Mouse (Mus musculus) CH12.LX (cell line): ENCODE results near the gene Il17re. TPM values are rescaled to one million over a fixed set of nuclear protein-coding genes. Genes with fewer than 3 reads are reported as not detected.

ENCODE experiments used
- DNase-seq: peaks from one replicate; pipeline ENCODE4 v3.0.0-alpha.2; 2013; ENCODE audit errors: extremely low read depth
- H3K27ac ChIP-seq: 2 replicates; pipeline ENCODE4 v1.5.1; 2012; ENCODE audit warnings: low read depth, mild to moderate bottlenecking, control low read depth, moderate library complexity; ENCODE audit not compliant: insufficient read depth
- H3K27me3 ChIP-seq: replicated peaks from 2 replicates; pipeline ENCODE3; 2012; ENCODE audit warnings: inconsistent platforms
- H3K36me3 ChIP-seq, 2 experiments: replicated peaks in 1 of 2; 2 replicates each; pipeline versions ENCODE3 to v1.6.1; 2012; ENCODE audit warnings: inconsistent platforms in 1 of 2, low read length in 1 of 2, mild to moderate bottlenecking in 1 of 2, mixed read lengths in 1 of 2, moderate library complexity in 1 of 2; ENCODE audit not compliant: control insufficient read depth in 1 of 2, insufficient read depth in 1 of 2
- H3K4me1 ChIP-seq, 2 experiments: 2 replicates each; pipeline ENCODE4 v1.6.1; 2012; ENCODE audit warnings: inconsistent platforms in 1 of 2, moderate library complexity in 1 of 2; ENCODE audit not compliant: insufficient read depth in 2 of 2, control insufficient read depth in 1 of 2
- H3K4me2 ChIP-seq: 2 replicates; pipeline ENCODE4 v1.6.1; 2012; ENCODE audit warnings: low read depth, mild to moderate bottlenecking, control low read depth; ENCODE audit not compliant: poor library complexity, insufficient read depth, severe bottlenecking
- H3K4me3 ChIP-seq, 3 experiments: fragments of 150-350 bp in 1 of 3; sonication (generic) in 1 of 3; replicated peaks in 1 of 3; 2 replicates each; pipeline versions ENCODE3 to v1.5.1; 2011 to 2012; ENCODE audit warnings: low read depth in 2 of 3, low read length in 2 of 3, mild to moderate bottlenecking in 2 of 3, moderate library complexity in 2 of 3, control low read depth in 1 of 3, improper control_type of control experiment in 1 of 3, inconsistent platforms in 1 of 3, mixed read lengths in 1 of 3; ENCODE audit not compliant: poor library complexity in 1 of 3
- H3K79me2 ChIP-seq: replicated peaks from 2 replicates; pipeline ENCODE4 v1.6.1; 2012; ENCODE audit warnings: mild to moderate bottlenecking, moderate library complexity; ENCODE audit not compliant: control insufficient read depth, poor library complexity, insufficient read depth, severe bottlenecking; ENCODE audit errors: extremely low read depth
- H3K9ac ChIP-seq: 2 replicates; pipeline ENCODE4 v1.6.1; 2012; ENCODE audit warnings: low read depth, mild to moderate bottlenecking, control low read depth, moderate library complexity; ENCODE audit not compliant: insufficient read depth
- H3K9me3 ChIP-seq: replicated peaks from 2 replicates; pipeline ENCODE3; 2012; ENCODE audit warnings: low read length, inconsistent platforms, mixed read lengths
- BHLHE40 ChIP-seq: IDR thresholded peaks from 2 replicates; pipeline ENCODE4 v1.6.1; 2011; ENCODE audit warnings: mild to moderate bottlenecking, low read depth, low read length, improper control_type of control experiment
- CHD1 ChIP-seq: IDR thresholded peaks from 2 replicates; pipeline ENCODE4 v1.6.1; 2012; ENCODE audit warnings: low read depth, low read length, improper control_type of control experiment, inconsistent platforms
- E2F4 ChIP-seq: IDR thresholded peaks from 2 replicates; pipeline ENCODE4 v1.6.1; 2011; ENCODE audit warnings: low read depth, low read length, improper control_type of control experiment; ENCODE audit not compliant: insufficient replicate concordance
- EP300 ChIP-seq: IDR thresholded peaks from 2 replicates; pipeline ENCODE4 v1.6.1; 2011; ENCODE audit warnings: low read length, improper control_type of control experiment
- IRF4 ChIP-seq: IDR thresholded peaks from 2 replicates; pipeline ENCODE4 v1.6.1; 2014; ENCODE audit warnings: low read depth, mild to moderate bottlenecking, inconsistent platforms, low read length, improper control_type of control experiment
- JUN ChIP-seq: IDR thresholded peaks from 2 replicates; pipeline ENCODE4 v1.6.1; 2011; ENCODE audit warnings: low read depth, mild to moderate bottlenecking, low read length, improper control_type of control experiment, moderate library complexity; ENCODE audit not compliant: insufficient read depth
- JUND ChIP-seq: conservative IDR thresholded peaks from 2 replicates; pipeline ENCODE4 v1.6.1; 2011; ENCODE audit warnings: low read depth, low read length, improper control_type of control experiment
- MAFK ChIP-seq: IDR thresholded peaks from 2 replicates; pipeline ENCODE4 v1.6.1; 2011; ENCODE audit warnings: low read length, improper control_type of control experiment; ENCODE audit not compliant: insufficient replicate concordance
- MAZ ChIP-seq: IDR thresholded peaks from 2 replicates; pipeline ENCODE4 v1.6.1; 2012; ENCODE audit warnings: low read depth, mild to moderate bottlenecking, inconsistent platforms, low read length, improper control_type of control experiment, moderate library complexity
- MEF2A ChIP-seq: IDR thresholded peaks from 2 replicates; pipeline ENCODE4 v1.6.1; 2014; ENCODE audit warnings: low read depth, mild to moderate bottlenecking, inconsistent platforms, low read length, improper control_type of control experiment, borderline replicate concordance
- MYC ChIP-seq: IDR thresholded peaks from 2 replicates; pipeline ENCODE4 v1.6.1; 2011; ENCODE audit warnings: low read depth, mild to moderate bottlenecking, improper control_type of control experiment, low read length
- NELFE ChIP-seq: IDR thresholded peaks from 2 replicates; pipeline ENCODE4 v1.6.1; 2011; ENCODE audit warnings: low read depth, low read length, improper control_type of control experiment
- NRF1 ChIP-seq: IDR thresholded peaks from 2 replicates; pipeline ENCODE4 v1.6.1; 2014; ENCODE audit warnings: low read depth, mild to moderate bottlenecking, inconsistent platforms, low read length, improper control_type of control experiment, moderate library complexity
- PAX5 ChIP-seq: IDR thresholded peaks from 2 replicates; pipeline ENCODE4 v1.6.1; 2012; ENCODE audit warnings: low read length, inconsistent platforms, mixed read lengths
- RAD21 ChIP-seq: IDR thresholded peaks from 2 replicates; pipeline ENCODE4 v1.6.1; 2011; ENCODE audit warnings: low read depth, mild to moderate bottlenecking, low read length, improper control_type of control experiment, moderate library complexity
- SMC3 ChIP-seq: IDR thresholded peaks from 2 replicates; pipeline ENCODE4 v1.6.1; 2011; ENCODE audit warnings: low read depth, low read length, improper control_type of control experiment
- UBTF ChIP-seq: IDR thresholded peaks from 2 replicates; pipeline ENCODE4 v1.6.1; 2012; ENCODE audit warnings: low read depth, mild to moderate bottlenecking, inconsistent platforms, low read length, improper control_type of control experiment, moderate library complexity
- USF1 ChIP-seq: IDR thresholded peaks from 2 replicates; pipeline ENCODE4 v1.6.1; 2014; ENCODE audit warnings: low read depth, mild to moderate bottlenecking, inconsistent platforms, low read length, improper control_type of control experiment
- ZC3H11A ChIP-seq: IDR thresholded peaks from 2 replicates; pipeline ENCODE4 v1.6.1; 2012; ENCODE audit warnings: low read depth, mild to moderate bottlenecking, inconsistent platforms, low read length, improper control_type of control experiment
- ZKSCAN1 ChIP-seq: IDR thresholded peaks from 2 replicates; pipeline ENCODE4 v1.6.1; 2012; ENCODE audit warnings: low read depth, inconsistent platforms, low read length, improper control_type of control experiment, borderline replicate concordance
- ZMIZ1 ChIP-seq: IDR thresholded peaks from 2 replicates; pipeline ENCODE4 v1.6.1; 2012; ENCODE audit warnings: low read depth, mild to moderate bottlenecking, inconsistent platforms, low read length, improper control_type of control experiment
- dilution Hi-C: fragments of 300-500 bp; cut with MboI; formaldehyde crosslinking; loops from 2 replicates; pipeline ENCODE4 v1.14.3; 2020; ENCODE audit warnings: low sequenced_read_pairs; ENCODE audit not compliant: extremely low pct_unique_long_range_greater_than_20kb, extremely low pct_ligation_motif_present
- in situ Hi-C: fragments of 300-500 bp; cut with MboI; formaldehyde crosslinking; loops from 3 replicates; pipeline ENCODE4 v1.14.3; 2019; ENCODE audit warnings: low sequenced_read_pairs, low pct_ligation_motif_present, low pct_unique_long_range_greater_than_20kb, mixed read lengths
- polyA plus RNA-seq: library from polyadenylated mRNA; unstranded; fragments of >175 nt; gene quantifications from 2 replicates; pipeline ENCODE4 v1.2.1, GENCODE M21; 2012; ENCODE audit warnings: low read depth; ENCODE audit not compliant: insufficient read length
- total RNA-seq, 2 experiments: library from RNA; depleted of rRNA; stranded (reverse); fragments of 300-350 nt in 1 of 2; fragments of >200 nt in 1 of 2; gene quantifications; 2 replicates each; pipeline ENCODE4 v1.2.3; 2012 to 2014

Il17re gene
- total and polyA plus RNA-seq, 3 experiments: 0.13 TPM; not detected in 1

DNA sequence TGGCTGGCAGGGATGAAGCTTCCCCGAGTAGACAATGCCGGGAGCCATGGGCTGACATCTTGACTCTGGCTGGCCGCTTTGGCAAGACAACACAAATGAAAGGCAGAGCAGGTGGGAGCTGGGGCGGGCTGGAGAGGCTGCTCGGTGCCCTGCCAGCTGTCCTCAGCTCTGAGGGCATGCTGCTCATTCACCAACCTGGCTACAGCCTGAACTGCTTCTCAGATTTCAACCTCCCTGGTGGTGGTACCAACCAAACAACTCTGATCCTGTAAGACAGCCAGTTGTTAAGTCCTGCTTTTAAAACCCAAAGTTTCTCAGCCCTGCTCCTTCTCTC lies 50.6 kb downstream of the Il17re start:
- H3K4me3 ChIP-seq: no peak overlapping the region
- dilution Hi-C loops: no loop called here
- in situ Hi-C loops: no loop called here
- TF ChIP-seq RAD21: no peak
- no peak for TF ChIP-seq E2F4
- no peak for TF ChIP-seq MEF2A
- TF ChIP-seq USF1: no peak
- TF ChIP-seq MAFK: no peak
- no peak for TF ChIP-seq ZMIZ1
- no peak for TF ChIP-seq NRF1
- TF ChIP-seq NELFE: no peak
- no peak for TF ChIP-seq ZC3H11A
- no peak for TF ChIP-seq BHLHE40
- TF ChIP-seq EP300: no peak
- no peak for TF ChIP-seq SMC3
- no peak for TF ChIP-seq PAX5
- TF ChIP-seq UBTF: no peak
- TF ChIP-seq JUND: no peak
- no peak for TF ChIP-seq MYC
- TF ChIP-seq ZKSCAN1: no peak
- no peak for TF ChIP-seq CHD1
- no peak for TF ChIP-seq IRF4
- no peak for TF ChIP-seq JUN
- H3K27ac ChIP-seq: no peak overlapping the region
- no peak overlapping the region; the same call in 1 of the 2 replicates for H3K4me2 ChIP-seq
- no peak for DNase-seq
- no peaks in the 10 kb centered on the region for H3K27me3 ChIP-seq
- H3K79me2 ChIP-seq: no peaks in the 10 kb centered on the region
- no peak overlapping the region for H3K9ac ChIP-seq
- H3K4me1 ChIP-seq: no peaks in the 10 kb centered on the region; a peak in 1 of 4 replicates
- H3K36me3 ChIP-seq: peaks cover 2 to 27% of the 10 kb centered on the region in 2 experiments
- H3K9me3 ChIP-seq: no peaks in the 10 kb centered on the region

DNA sequence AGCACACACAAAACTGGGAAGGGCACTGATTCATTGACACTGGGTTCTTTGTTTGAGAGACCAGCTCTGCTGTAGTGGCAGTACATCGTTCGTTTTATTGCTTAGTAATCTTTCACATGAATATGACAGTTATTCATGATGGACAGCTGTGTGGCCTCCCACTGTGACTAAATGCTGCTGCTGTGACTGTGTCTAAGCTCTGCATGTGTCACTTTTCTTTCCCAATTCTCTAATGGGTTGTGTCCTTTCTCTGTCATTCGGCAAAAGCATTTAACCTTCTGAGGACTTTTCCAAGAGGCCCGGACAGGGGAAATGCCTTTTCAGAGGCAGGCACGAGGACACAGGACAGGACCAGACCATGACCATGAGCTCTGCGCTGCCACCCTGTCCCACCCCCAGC lies 55.7 kb downstream of the Il17re start:
- in situ Hi-C loops: no loop called here
- Histone ChIP-seq H3K4me3 (no peak overlapping the region), H3K79me2 (no peaks in the 10 kb centered on the region), H3K27ac (no peak overlapping the region), H3K4me2 (no peak overlapping the region), H3K9me3 (no peaks in the 10 kb centered on the region), H3K4me1 (no peaks in the 10 kb centered on the region; a peak in 1 of 4 replicates), H3K27me3 (no peaks in the 10 kb centered on the region), H3K9ac (no peak overlapping the region), H3K36me3 (peaks cover 48 to 77% of the 10 kb centered on the region in 2 experiments)
- no peak for DNase-seq
- dilution Hi-C loops: no loop called here
- TF ChIP-seq MAZ (no peak), USF1 (no peak), NELFE (no peak)
